Mouse (Mus musculus) small intestine, adult 2 months (tissue): ENCODE data around the gene Marveld2.

Source experiments
- CTCF ChIP-seq: fragments of 200-500 bp; IDR thresholded peaks from 2 replicates; pipeline ENCODE4 v1.5.1; 2012; ENCODE audit warnings: low read depth, mild to moderate bottlenecking, control low read depth, inconsistent platforms, low read length, moderate library complexity, mixed read lengths; ENCODE audit not compliant: insufficient replicate concordance, insufficient read length; ENCODE audit errors: extremely low read depth
- POLR2A ChIP-seq: fragments of 200-500 bp; IDR thresholded peaks from 2 replicates; pipeline ENCODE4 v1.6.1; 2012; ENCODE audit warnings: low read depth, mild to moderate bottlenecking, control low read depth, inconsistent platforms, low read length, moderate library complexity

- no peak for TF ChIP-seq POLR2A
- TF ChIP-seq CTCF = no peak
Measured at GRCm38 (mm10) chr13:100658091-100658490, 41.3 kb upstream of the Marveld2 start.
